Mouse (Mus musculus) MEL (cell line): ENCODE measurements around the gene Ifit1bl2.
"Not testable (repeated sequence)": the region's sequence is repeated elsewhere in the genome, so short reads cannot be mapped to it uniquely, and the experiment has no call there.

Source experiments
- CTCF ChIP-seq, 3 experiments: IDR thresholded peaks in 2 of 3; conservative IDR thresholded peaks in 1 of 3; 2 replicates each; pipeline ENCODE4 v1.5.1; 2011 to 2012; ENCODE audit warnings: low read length in 3 of 3, low read depth in 2 of 3, mild to moderate bottlenecking in 2 of 3, improper control_type of control experiment in 1 of 3, inconsistent platforms in 1 of 3, mixed read lengths in 1 of 3, moderate library complexity in 1 of 3; ENCODE audit not compliant: control insufficient read depth in 1 of 3, insufficient read depth in 1 of 3, poor library complexity in 1 of 3, severe bottlenecking in 1 of 3
- MAX ChIP-seq: IDR thresholded peaks from 2 replicates; pipeline ENCODE4 v1.6.1; 2011; ENCODE audit warnings: low read length, improper control_type of control experiment
- POLR2A ChIP-seq, 2 experiments: IDR thresholded peaks; 2 replicates each; pipeline ENCODE4 v1.6.1; 2011 to 2012; ENCODE audit warnings: low read length in 2 of 2, mild to moderate bottlenecking in 2 of 2, control low read depth in 1 of 2, improper control_type of control experiment in 1 of 2, low read depth in 1 of 2, moderate library complexity in 1 of 2; ENCODE audit not compliant: control insufficient read depth in 1 of 2, insufficient read depth in 1 of 2, poor library complexity in 1 of 2
- POLR2AphosphoS5 ChIP-seq: IDR thresholded peaks from 2 replicates; pipeline ENCODE4 v1.6.1; 2012; ENCODE audit warnings: low read depth, borderline replicate concordance, mild to moderate bottlenecking, inconsistent platforms, low read length, moderate library complexity, mixed read lengths
- USF2 ChIP-seq, 2 experiments: IDR thresholded peaks; 2 replicates each; pipeline ENCODE4 v1.6.1; 2011 to 2012; ENCODE audit warnings: improper control_type of control experiment in 2 of 2, low read length in 2 of 2, borderline replicate concordance in 1 of 2, inconsistent platforms in 1 of 2, low read depth in 1 of 2, mild to moderate bottlenecking in 1 of 2; ENCODE audit not compliant: insufficient read depth in 1 of 2
- ZKSCAN1 ChIP-seq: IDR thresholded peaks from 2 replicates; pipeline ENCODE4 v1.6.1; 2012; ENCODE audit warnings: low read depth, mild to moderate bottlenecking, inconsistent platforms, low read length, improper control_type of control experiment, moderate library complexity
- ZNF384 ChIP-seq: IDR thresholded peaks from 2 replicates; pipeline ENCODE4 v1.6.1; 2012; ENCODE audit warnings: low read depth, mild to moderate bottlenecking, inconsistent platforms, low read length, improper control_type of control experiment

GRCm38 (mm10) chr19:34612243-34613001, 28.1 kb downstream of the Ifit1bl2 start:
- TF ChIP-seq USF2 (IDR thresholded peaks at IDR 0.05; ENCODE audit: borderline replicate concordance in 1 of 2, insufficient read depth in 1 of 2, low read depth in 1 of 2, low read length in 2 of 2); POLR2AphosphoS5; POLR2A (IDR thresholded peaks at IDR 0.05; ENCODE audit: control insufficient read depth in 1 of 2, insufficient read depth in 1 of 2, low read depth in 1 of 2, low read length in 2 of 2, poor library complexity in 1 of 2); ZNF384; MAX; CTCF (IDR thresholded peaks at IDR 0.05 in 2 of 3, conservative IDR thresholded peaks at IDR 0.05 in 1 of 3; ENCODE audit: control insufficient read depth in 1 of 3, insufficient read depth in 1 of 3, low read depth in 2 of 3, low read length in 3 of 3, poor library complexity in 1 of 3, severe bottlenecking in 1 of 3); ZKSCAN1: not testable (repeated sequence)
